Mouse (Mus musculus) forebrain, embryonic 10.5 days (tissue): ENCODE results near the gene Esr2. TPM values are rescaled to one million over a fixed set of nuclear protein-coding genes. Genes with fewer than 3 reads are reported as not detected.

Experiments
- polyA plus RNA-seq: library from polyadenylated mRNA; unstranded; fragments of >200 nt; fragmentation: Nextera tagmentation; extraction: Ambion mirVana; gene quantifications from 2 replicates; pipeline ENCODE4 v1.2.1, GENCODE M21; 2016

Gene Esr2
- polyA plus RNA-seq, 1 experiment from 2014 or later = 0.47 TPM

Other genes starting within 250 kb of the Esr2 start
- not detected in 2 replicates for gene Tex21, start 69.5 kb upstream of the Esr2 start, polyA plus RNA-seq
- 108 and 110 TPM in 2 replicates for gene Mthfd1, start 78.0 kb upstream of the Esr2 start, polyA plus RNA-seq
- 2.6 and 3.1 TPM in 2 replicates for gene Akap5, start 147.6 kb upstream of the Esr2 start, polyA plus RNA-seq
- gene Zbtb25, start 192.3 kb upstream of the Esr2 start, polyA plus RNA-seq = 18.6 and 20.1 TPM in 2 replicates
- gene Zbtb1, start 193.0 kb upstream of the Esr2 start, polyA plus RNA-seq = 8.0 and 8.4 TPM in 2 replicates
- 3.1 and 3.7 TPM in 2 replicates for gene Hspa2, start 226.9 kb upstream of the Esr2 start, polyA plus RNA-seq
- 0.30 and 0.47 TPM in 2 replicates for gene Ppp1r36, start 240.3 kb upstream of the Esr2 start, polyA plus RNA-seq